Mouse (Mus musculus) midbrain, embryonic 13.5 days (tissue): ENCODE measurements at regions not wholly inside any gene's neighbourhood (a gene's known extent, or its start where the extent isn't known, plus 50 kb on each side); places are given as distances from the start of the nearest gene placed in this dataset.

Experiments
- ATAC-seq: fragments of 200-750 bp; cut with Nextera tagmentation; 2 replicates; pipeline ENCODE4 v1.8.0; 2017; ENCODE audit warnings: mild to moderate bottlenecking, moderate TSS enrichment, moderate library complexity
- H3K27ac ChIP-seq: fragments of 300-500 bp; sonication (generic); 2 replicates; pipeline ENCODE4 v1.5.1; 2015; ENCODE audit warnings: inconsistent platforms, mild to moderate bottlenecking, moderate library complexity
- H3K27me3 ChIP-seq: fragments of 300-500 bp; sonication (generic); 2 replicates; pipeline ENCODE4 v1.6.1; 2015; ENCODE audit warnings: mild to moderate bottlenecking, inconsistent platforms
- H3K36me3 ChIP-seq: fragments of 300-500 bp; sonication (generic); 2 replicates; pipeline ENCODE4 v1.6.1; 2015; ENCODE audit warnings: mild to moderate bottlenecking, inconsistent platforms
- H3K4me1 ChIP-seq: fragments of 300-500 bp; sonication (generic); replicated peaks from 2 replicates; pipeline ENCODE4 v1.6.1; 2015; ENCODE audit warnings: inconsistent platforms
- H3K4me2 ChIP-seq: fragments of 300-500 bp; sonication (generic); replicated peaks from 2 replicates; pipeline ENCODE4 v1.6.1; 2015; ENCODE audit warnings: moderate library complexity, mild to moderate bottlenecking, inconsistent platforms
- H3K4me3 ChIP-seq: fragments of 300-500 bp; sonication (generic); replicated peaks from 2 replicates; pipeline ENCODE4 v1.5.1; 2015; ENCODE audit warnings: mild to moderate bottlenecking, inconsistent platforms
- H3K9ac ChIP-seq: fragments of 300-500 bp; sonication (generic); replicated peaks from 2 replicates; pipeline ENCODE4 v1.6.1; 2015; ENCODE audit warnings: mild to moderate bottlenecking, inconsistent platforms
- H3K9me3 ChIP-seq: fragments of 300-500 bp; sonication (generic); 2 replicates; pipeline ENCODE4 v1.6.1; 2016; ENCODE audit warnings: mild to moderate bottlenecking, inconsistent platforms
- WGBS: fragments of 180-500 bp; shearing (Covaris S2); methylation state at CpG from one replicate; pipeline ENCODE4 v1.1.7; 2015; 5-methylcytosine and 5-hydroxymethylcytosine counted together

GRCm38 (mm10) chr16:30761201-30761710 is 161.7 kb downstream of the Fam43a start:
- no peak for ATAC-seq
- Histone ChIP-seq H3K27ac (no peak overlapping the region), H3K36me3 (no peaks in the 10 kb centered on the region), H3K9me3 (no peaks in the 10 kb centered on the region), H3K4me3 (no peak overlapping the region), H3K4me1 (no peaks in the 10 kb centered on the region), H3K27me3 (no peaks in the 10 kb centered on the region), H3K4me2 (no peak overlapping the region), H3K9ac (no peak overlapping the region)
- 79% methylated on average over 8 of the region's 8 CpGs for WGBS

GRCm38 (mm10) chr16:30762898-30763595 is 163.5 kb downstream of the Fam43a start:
- WGBS: 75% methylated on average over 14 of the region's 14 CpGs
- no peak overlapping the region for H3K27ac ChIP-seq
- no peak overlapping the region for H3K9ac ChIP-seq
- H3K27me3 ChIP-seq: no peaks in the 10 kb centered on the region
- no peak overlapping the region for H3K4me2 ChIP-seq
- H3K36me3 ChIP-seq: no peaks in the 10 kb centered on the region
- no peaks in the 10 kb centered on the region for H3K9me3 ChIP-seq
- no peak overlapping the region for H3K4me3 ChIP-seq
- ATAC-seq: no peak
- peaks cover 3% of the 10 kb centered on the region; the same call in 1 of the 2 replicates for H3K4me1 ChIP-seq

- no peaks in the 10 kb centered on the region for H3K36me3 ChIP-seq
- H3K9ac ChIP-seq: no peak overlapping the region
- no peak overlapping the region for H3K27ac ChIP-seq
- H3K4me1 ChIP-seq: peaks cover 10% of the 10 kb centered on the region
- H3K4me3 ChIP-seq: no peak overlapping the region
- no peak for ATAC-seq
- H3K4me2 ChIP-seq: no peak overlapping the region
- no peaks in the 10 kb centered on the region for H3K27me3 ChIP-seq
- no peaks in the 10 kb centered on the region for H3K9me3 ChIP-seq
- 90% methylated on average over 4 of the region's 4 CpGs for WGBS
Measured at GRCm38 (mm10) chr16:30765591-30765990, 166.1 kb downstream of the Fam43a start.

GRCm38 (mm10) chr16:30769007-30769442 is 169.5 kb downstream of the Fam43a start:
- 34% methylated on average over 5 of the region's 5 CpGs for WGBS
- H3K9me3 ChIP-seq: no peaks in the 10 kb centered on the region
- ATAC-seq: no peak
- no peak overlapping the region for H3K27ac ChIP-seq
- H3K4me3 ChIP-seq: no peak overlapping the region
- H3K27me3 ChIP-seq: no peaks in the 10 kb centered on the region
- H3K4me1 ChIP-seq: peaks cover 10% of the 10 kb centered on the region
- no peak overlapping the region for H3K4me2 ChIP-seq
- H3K9ac ChIP-seq: no peak overlapping the region
- no peaks in the 10 kb centered on the region for H3K36me3 ChIP-seq

- no peaks in the 10 kb centered on the region for H3K9me3 ChIP-seq
- H3K4me2 ChIP-seq: no peak overlapping the region
- H3K4me3 ChIP-seq: no peak overlapping the region
- no peak for ATAC-seq
- H3K4me1 ChIP-seq: peaks cover 10% of the 10 kb centered on the region
- H3K27ac ChIP-seq: no peak overlapping the region
- no peaks in the 10 kb centered on the region for H3K36me3 ChIP-seq
- WGBS: 47% methylated on average over 11 of the region's 11 CpGs
- H3K9ac ChIP-seq: no peak overlapping the region
- no peaks in the 10 kb centered on the region for H3K27me3 ChIP-seq
Measured at GRCm38 (mm10) chr16:30769467-30769866, 169.9 kb downstream of the Fam43a start.

- H3K27me3 ChIP-seq: no peaks in the 10 kb centered on the region
- H3K4me3 ChIP-seq: no peak overlapping the region
- H3K9me3 ChIP-seq: no peaks in the 10 kb centered on the region
- no peaks in the 10 kb centered on the region for H3K36me3 ChIP-seq
- H3K4me1 ChIP-seq: peaks cover 29% of the 10 kb centered on the region
- no peak for ATAC-seq
- H3K9ac ChIP-seq: no peak overlapping the region
- 80% methylated on average over 3 of the region's 3 CpGs for WGBS
- no peak overlapping the region for H3K27ac ChIP-seq
- H3K4me2 ChIP-seq: no peak overlapping the region
Measured at GRCm38 (mm10) chr16:30772802-30773201, 173.3 kb downstream of the Fam43a start.

GRCm38 (mm10) chr16:30774951-30775661 is 175.6 kb downstream of the Fam43a start:
- WGBS: 75% methylated on average over 14 of the region's 14 CpGs
- H3K4me1 ChIP-seq: peaks cover 19% of the 10 kb centered on the region
- no peak overlapping the region for H3K9ac ChIP-seq
- no peak overlapping the region for H3K4me2 ChIP-seq
- no peaks in the 10 kb centered on the region for H3K9me3 ChIP-seq
- no peak overlapping the region for H3K4me3 ChIP-seq
- no peaks in the 10 kb centered on the region for H3K36me3 ChIP-seq
- no peak overlapping the region for H3K27ac ChIP-seq
- no peaks in the 10 kb centered on the region for H3K27me3 ChIP-seq
- ATAC-seq: no peak

GRCm38 (mm10) chr16:30775740-30776700 is 176.5 kb downstream of the Fam43a start:
- peaks cover 19% of the 10 kb centered on the region for H3K4me1 ChIP-seq
- no peaks in the 10 kb centered on the region for H3K36me3 ChIP-seq
- no peak overlapping the region for H3K4me3 ChIP-seq
- WGBS: 68% methylated on average over 21 of the region's 21 CpGs
- no peaks in the 10 kb centered on the region for H3K27me3 ChIP-seq
- H3K9me3 ChIP-seq: no peaks in the 10 kb centered on the region
- H3K4me2 ChIP-seq: no peak overlapping the region
- peak; percentile 62; the same call in 1 of the 2 replicates for ATAC-seq
- no peak overlapping the region for H3K9ac ChIP-seq
- H3K27ac ChIP-seq: no peak overlapping the region; the same call in 1 of the 2 replicates

- Histone ChIP-seq H3K4me3 (no peak overlapping the region), H3K27ac (no peak overlapping the region), H3K36me3 (no peaks in the 10 kb centered on the region), H3K4me2 (no peak overlapping the region), H3K4me1 (peaks cover 19% of the 10 kb centered on the region), H3K27me3 (no peaks in the 10 kb centered on the region), H3K9me3 (no peaks in the 10 kb centered on the region), H3K9ac (no peak overlapping the region)
- WGBS: 87% methylated on average over 6 of the region's 6 CpGs
- no peak for ATAC-seq
Measured at GRCm38 (mm10) chr16:30777416-30777815, 177.9 kb downstream of the Fam43a start.

- WGBS: 67% methylated on average over 7 of the region's 7 CpGs
- H3K4me3 ChIP-seq: no peak overlapping the region
- H3K36me3 ChIP-seq: no peaks in the 10 kb centered on the region
- H3K27me3 ChIP-seq: no peaks in the 10 kb centered on the region
- H3K9ac ChIP-seq: no peak overlapping the region
- H3K4me1 ChIP-seq: peaks cover 19% of the 10 kb centered on the region
- no peak overlapping the region for H3K4me2 ChIP-seq
- H3K9me3 ChIP-seq: no peaks in the 10 kb centered on the region
- ATAC-seq: no peak
- no peak overlapping the region for H3K27ac ChIP-seq
Measured at GRCm38 (mm10) chr16:30778078-30778477, 178.6 kb downstream of the Fam43a start.

GRCm38 (mm10) chr16:30778945-30779344 is 179.4 kb downstream of the Fam43a start:
- 81% methylated on average over 5 of the region's 5 CpGs for whole genome bisulfite sequencing
- H3K36me3 ChIP-seq: no peaks in the 10 kb centered on the region
- no peak overlapping the region for H3K9ac ChIP-seq
- no peak overlapping the region for H3K4me3 ChIP-seq
- ATAC-seq: no peak
- H3K9me3 ChIP-seq: no peaks in the 10 kb centered on the region
- no peak overlapping the region for H3K4me2 ChIP-seq
- H3K4me1 ChIP-seq: peaks cover 19% of the 10 kb centered on the region
- no peak overlapping the region for H3K27ac ChIP-seq
- 0 out of 2 replicates have a peak, but pooled peaks cover 3% of the 10 kb centered on the region for H3K27me3 ChIP-seq
